Mouse (Mus musculus) G1E-ER4 (cell line): ENCODE measurements around the gene Rps12. TPM values are rescaled to one million over a fixed set of nuclear protein-coding genes. Genes with fewer than 3 reads are reported as not detected.

Experiments used
- GATA1 ChIP-seq: IDR thresholded peaks from one replicate; pipeline ENCODE4 v1.8.0; 2012; ENCODE audit warnings: low read length, inconsistent platforms
- polyA plus RNA-seq: library from polyadenylated mRNA; stranded (reverse); fragments of >175 nt; gene quantifications from 2 replicates; pipeline ENCODE4 v1.2.3, GENCODE M21; 2012

Gene Rps12
- polyA plus RNA-seq, 1 experiment, result 671 TPM

- no peak for TF ChIP-seq GATA1
These were observed 9.8 kb upstream of the Rps12 start, which contains the start of gene Slc18b1 for GRCm38 (mm10) chr10:23796551-23797503. TSS of gene Slc18b1 (plus strand) at chr10:23796986.

- no peak for TF ChIP-seq GATA1
These were observed 8.9 kb upstream of the Rps12 start for GRCm38 (mm10) chr10:23795871-23796520.

GRCm38 (mm10) chr10:23788056-23788600 is 1.1 kb upstream of the Rps12 start:
- no peak for TF ChIP-seq GATA1

- no peak for TF ChIP-seq GATA1
These were observed 1.0 kb downstream of the Rps12 start for GRCm38 (mm10) chr10:23786040-23786439.

- TF ChIP-seq GATA1, result no peak
These were observed 3.0 kb downstream of the Rps12 start for GRCm38 (mm10) chr10:23784121-23784520.

- TF ChIP-seq GATA1, result no peak
These were observed 3.6 kb downstream of the Rps12 start for GRCm38 (mm10) chr10:23783493-23783884.

GRCm38 (mm10) chr10:23782855-23783492 is 4.1 kb downstream of the Rps12 start:
- TF ChIP-seq GATA1, result no peak

GRCm38 (mm10) chr10:23781760-23782735 is 5.0 kb downstream of the Rps12 start:
- TF ChIP-seq GATA1, result no peak

- TF ChIP-seq GATA1, result no peak
These were observed 6.4 kb downstream of the Rps12 start for GRCm38 (mm10) chr10:23780539-23781275.

- TF ChIP-seq GATA1, result no peak
These were observed 9.7 kb downstream of the Rps12 start for GRCm38 (mm10) chr10:23777288-23777945.

GRCm38 (mm10) chr10:23754166-23754565 is 32.9 kb downstream of the Rps12 start:
- TF ChIP-seq GATA1, result no peak

Other genes starting within 250 kb of the Rps12 start
- not detected in 2 replicates for gene Slc18b1, start 9.7 kb upstream of the Rps12 start, polyA plus RNA-seq
- not detected in 2 replicates for gene Vnn3, start 64.2 kb upstream of the Rps12 start, polyA plus RNA-seq
- not detected in 2 replicates for gene Vnn1, start 107.4 kb upstream of the Rps12 start, polyA plus RNA-seq
- not detected in 2 replicates for gene Taar1, start 133.1 kb upstream of the Rps12 start, polyA plus RNA-seq
- gene Taar2, start 151.3 kb upstream of the Rps12 start, polyA plus RNA-seq, result not detected in 2 replicates
- not detected in 2 replicates for gene Taar3, start 162.3 kb upstream of the Rps12 start, polyA plus RNA-seq
- gene Taar4, start 173.2 kb upstream of the Rps12 start, polyA plus RNA-seq, result not detected in 2 replicates
- gene Taar5, start 183.4 kb upstream of the Rps12 start, polyA plus RNA-seq, result not detected in 2 replicates
- not detected in 2 replicates for gene Taar6, start 198.4 kb upstream of the Rps12 start, polyA plus RNA-seq
- not detected in 2 replicates for gene Taar7a, start 206.2 kb upstream of the Rps12 start, polyA plus RNA-seq
- gene Taar7b, start 212.7 kb upstream of the Rps12 start, polyA plus RNA-seq, result not detected in 2 replicates
- gene Taar7d, start 239.9 kb upstream of the Rps12 start, polyA plus RNA-seq, result not detected in 2 replicates